Mouse (Mus musculus): ENCODE results near the gene Frk. TPM values are rescaled to one million over a fixed set of nuclear protein-coding genes. Genes with fewer than 3 reads are reported as not detected.

Frk gene
- polyA plus RNA-seq, 1 experiment, result 0.42 TPM

- Histone ChIP-seq H3K4me3 (ENCODE audit: low read depth, low read length) (no peak overlapping the region), H3K4me1 (ENCODE audit: control insufficient read depth, insufficient read depth, low read length) (no peaks in the 10 kb centered on the region), H3K36me3 (ENCODE audit: control insufficient read depth, insufficient read depth, low read length, poor library complexity, severe bottlenecking) (no peaks in the 10 kb centered on the region), H3K27ac (ENCODE audit: insufficient read depth, low read length) (no peak overlapping the region), H3K27me3 (ENCODE audit: control insufficient read depth, insufficient read depth, low read length, poor library complexity, severe bottlenecking) (no peaks in the 10 kb centered on the region), H3K9ac (ENCODE audit: low read depth, poor library complexity, severe bottlenecking) (no peak overlapping the region), H3K9me3 (replicated peaks; ENCODE audit: control insufficient read depth, insufficient read depth, low read length, poor library complexity, severe bottlenecking) (no peaks in the 10 kb centered on the region)
- TF ChIP-seq POLR2A (IDR thresholded peaks at IDR 0.05; ENCODE audit: insufficient read depth, low read length), result no peak
- TF ChIP-seq CTCF (IDR thresholded peaks at IDR 0.05; ENCODE audit: low read depth, low read length), result no peak
- TF ChIP-seq EP300 (IDR thresholded peaks at IDR 0.05; ENCODE audit: insufficient read depth, low read depth, low read length), result no peak
Observed at GRCm38 (mm10) chr10:34479942-34480455, 3.2 kb upstream of the Frk start.

- Histone ChIP-seq H3K36me3 (ENCODE audit: control insufficient read depth, insufficient read depth, low read length, poor library complexity, severe bottlenecking) (no peaks in the 10 kb centered on the region), H3K9ac (ENCODE audit: low read depth, poor library complexity, severe bottlenecking) (no peak overlapping the region), H3K27ac (ENCODE audit: insufficient read depth, low read length) (no peak overlapping the region), H3K4me3 (ENCODE audit: low read depth, low read length) (peak overlapping the region; percentile 17; the same call in 1 of the 2 replicates), H3K9me3 (replicated peaks; ENCODE audit: control insufficient read depth, insufficient read depth, low read length, poor library complexity, severe bottlenecking) (no peaks in the 10 kb centered on the region), H3K27me3 (ENCODE audit: control insufficient read depth, insufficient read depth, low read length, poor library complexity, severe bottlenecking) (no peaks in the 10 kb centered on the region), H3K4me1 (ENCODE audit: control insufficient read depth, insufficient read depth, low read length) (no peaks in the 10 kb centered on the region)
- TF ChIP-seq POLR2A (IDR thresholded peaks at IDR 0.05; ENCODE audit: insufficient read depth, low read length) (no peak), CTCF (IDR thresholded peaks at IDR 0.05; ENCODE audit: low read depth, low read length) (no peak), EP300 (IDR thresholded peaks at IDR 0.05; ENCODE audit: insufficient read depth, low read depth, low read length) (no peak)
Observed at GRCm38 (mm10) chr10:34484014-34484411, 814 bp downstream of the Frk start.

GRCm38 (mm10) chr10:34485079-34485478, 1.9 kb downstream of the Frk start:
- H3K4me1 ChIP-seq (ENCODE audit: control insufficient read depth, insufficient read depth, low read length), result no peaks in the 10 kb centered on the region
- no peaks in the 10 kb centered on the region for H3K27me3 ChIP-seq (ENCODE audit: control insufficient read depth, insufficient read depth, low read length, poor library complexity, severe bottlenecking)
- H3K9ac ChIP-seq (ENCODE audit: low read depth, poor library complexity, severe bottlenecking), result no peak overlapping the region
- no peak overlapping the region for H3K4me3 ChIP-seq (ENCODE audit: low read depth, low read length)
- H3K27ac ChIP-seq (ENCODE audit: insufficient read depth, low read length), result no peak overlapping the region
- no peaks in the 10 kb centered on the region for H3K9me3 ChIP-seq (replicated peaks; ENCODE audit: control insufficient read depth, insufficient read depth, low read length, poor library complexity, severe bottlenecking)
- TF ChIP-seq EP300 (IDR thresholded peaks at IDR 0.05; ENCODE audit: insufficient read depth, low read depth, low read length) (no peak), CTCF (IDR thresholded peaks at IDR 0.05; ENCODE audit: low read depth, low read length) (peak; percentile 28), POLR2A (IDR thresholded peaks at IDR 0.05; ENCODE audit: insufficient read depth, low read length) (no peak)
- no peaks in the 10 kb centered on the region for H3K36me3 ChIP-seq (ENCODE audit: control insufficient read depth, insufficient read depth, low read length, poor library complexity, severe bottlenecking)

- no peak for TF ChIP-seq CTCF (IDR thresholded peaks at IDR 0.05; ENCODE audit: low read depth, low read length)
- TF ChIP-seq POLR2A (IDR thresholded peaks at IDR 0.05; ENCODE audit: insufficient read depth, low read length), result no peak
- no peak for TF ChIP-seq EP300 (IDR thresholded peaks at IDR 0.05; ENCODE audit: insufficient read depth, low read depth, low read length)
- Histone ChIP-seq H3K27ac (ENCODE audit: insufficient read depth, low read length) (no peak overlapping the region), H3K9me3 (replicated peaks; ENCODE audit: control insufficient read depth, insufficient read depth, low read length, poor library complexity, severe bottlenecking) (no peaks in the 10 kb centered on the region), H3K36me3 (ENCODE audit: control insufficient read depth, insufficient read depth, low read length, poor library complexity, severe bottlenecking) (no peaks in the 10 kb centered on the region), H3K27me3 (ENCODE audit: control insufficient read depth, insufficient read depth, low read length, poor library complexity, severe bottlenecking) (no peaks in the 10 kb centered on the region), H3K9ac (ENCODE audit: low read depth, poor library complexity, severe bottlenecking) (no peak overlapping the region), H3K4me3 (ENCODE audit: low read depth, low read length) (no peak overlapping the region), H3K4me1 (ENCODE audit: control insufficient read depth, insufficient read depth, low read length) (no peaks in the 10 kb centered on the region)
Observed at GRCm38 (mm10) chr10:34507807-34508206, 24.6 kb downstream of the Frk start.

GRCm38 (mm10) chr10:34508593-34508992, 25.4 kb downstream of the Frk start:
- no peaks in the 10 kb centered on the region for H3K27me3 ChIP-seq (ENCODE audit: control insufficient read depth, insufficient read depth, low read length, poor library complexity, severe bottlenecking)
- no peak overlapping the region for H3K9ac ChIP-seq (ENCODE audit: low read depth, poor library complexity, severe bottlenecking)
- H3K4me3 ChIP-seq (ENCODE audit: low read depth, low read length), result no peak overlapping the region
- H3K36me3 ChIP-seq (ENCODE audit: control insufficient read depth, insufficient read depth, low read length, poor library complexity, severe bottlenecking), result no peaks in the 10 kb centered on the region
- H3K4me1 ChIP-seq (ENCODE audit: control insufficient read depth, insufficient read depth, low read length), result no peaks in the 10 kb centered on the region
- TF ChIP-seq POLR2A (IDR thresholded peaks at IDR 0.05; ENCODE audit: insufficient read depth, low read length) (no peak), EP300 (IDR thresholded peaks at IDR 0.05; ENCODE audit: insufficient read depth, low read depth, low read length) (no peak), CTCF (IDR thresholded peaks at IDR 0.05; ENCODE audit: low read depth, low read length) (no peak)
- no peak overlapping the region for H3K27ac ChIP-seq (ENCODE audit: insufficient read depth, low read length)
- H3K9me3 ChIP-seq (replicated peaks; ENCODE audit: control insufficient read depth, insufficient read depth, low read length, poor library complexity, severe bottlenecking), result no peaks in the 10 kb centered on the region

- Histone ChIP-seq H3K4me3 (ENCODE audit: low read depth, low read length) (no peak overlapping the region), H3K4me1 (ENCODE audit: control insufficient read depth, insufficient read depth, low read length) (no peaks in the 10 kb centered on the region), H3K36me3 (ENCODE audit: control insufficient read depth, insufficient read depth, low read length, poor library complexity, severe bottlenecking) (no peaks in the 10 kb centered on the region), H3K27me3 (ENCODE audit: control insufficient read depth, insufficient read depth, low read length, poor library complexity, severe bottlenecking) (no peaks in the 10 kb centered on the region), H3K9me3 (replicated peaks; ENCODE audit: control insufficient read depth, insufficient read depth, low read length, poor library complexity, severe bottlenecking) (no peaks in the 10 kb centered on the region), H3K9ac (ENCODE audit: low read depth, poor library complexity, severe bottlenecking) (no peak overlapping the region), H3K27ac (ENCODE audit: insufficient read depth, low read length) (no peak overlapping the region)
- no peak for TF ChIP-seq EP300 (IDR thresholded peaks at IDR 0.05; ENCODE audit: insufficient read depth, low read depth, low read length)
- no peak for TF ChIP-seq POLR2A (IDR thresholded peaks at IDR 0.05; ENCODE audit: insufficient read depth, low read length)
- no peak for TF ChIP-seq CTCF (IDR thresholded peaks at IDR 0.05; ENCODE audit: low read depth, low read length)
Observed at GRCm38 (mm10) chr10:34509256-34509655, 26.1 kb downstream of the Frk start.

Data from ES-Bruce4 (cell line).